Mouse (Mus musculus) spleen, postnatal 36 days (tissue): ENCODE measurements around the gene Elf4.
"Not testable (repeated sequence)": the region's sequence is repeated elsewhere in the genome, so short reads cannot be mapped to it uniquely, and the experiment has no call there.

Experiments used
- DNase-seq, 2 experiments: peaks; one replicate each; pipeline ENCODE4 v3.0.0; 2022; ENCODE audit warnings: low spot score in 2 of 2, mixed read lengths in 1 of 2

The Elf4 gene

GRCm38 (mm10) chrX:48436082-48436481, 26.9 kb downstream of the Elf4 start:
- not testable (repeated sequence) for DNase-seq

GRCm38 (mm10) chrX:48435477-48435900, 27.4 kb downstream of the Elf4 start:
- DNase-seq: peak; percentile 30 to 36

GRCm38 (mm10) chrX:48434251-48434650, 28.7 kb downstream of the Elf4 start:
- no peak for DNase-seq

- peak; percentile 91 to 92 for DNase-seq
These were observed 29.4 kb downstream of the Elf4 start for GRCm38 (mm10) chrX:48433527-48433899.

- DNase-seq: peak in 1 of 2 experiments; percentile 29
These were observed 30.1 kb downstream of the Elf4 start for GRCm38 (mm10) chrX:48432599-48433526.

GRCm38 (mm10) chrX:48429538-48429937, 33.4 kb downstream of the Elf4 start:
- peak; percentile 68 to 70 for DNase-seq

- no peak for DNase-seq
These were observed 33.8 kb downstream of the Elf4 start for GRCm38 (mm10) chrX:48429100-48429499.

- DNase-seq: peak in 1 of 2 experiments; percentile 38
These were observed 34.3 kb downstream of the Elf4 start for GRCm38 (mm10) chrX:48428642-48429041.

GRCm38 (mm10) chrX:48428241-48428640, 34.7 kb downstream of the Elf4 start:
- DNase-seq: no peak

- peak; percentile 66 to 74 for DNase-seq
These were observed 37.7 kb downstream of the Elf4 start for GRCm38 (mm10) chrX:48425280-48425679.

GRCm38 (mm10) chrX:48424583-48424982, 38.3 kb downstream of the Elf4 start:
- peak; percentile 81 to 83 for DNase-seq

- no peak for DNase-seq
These were observed 39.3 kb downstream of the Elf4 start for GRCm38 (mm10) chrX:48423671-48424070.

GRCm38 (mm10) chrX:48422986-48423385, 39.9 kb downstream of the Elf4 start:
- peak; percentile 56 to 59 for DNase-seq

- DNase-seq: no peak
These were observed 44.5 kb downstream of the Elf4 start for GRCm38 (mm10) chrX:48418417-48418816.

- DNase-seq: no peak
These were observed 48.6 kb downstream of the Elf4 start for GRCm38 (mm10) chrX:48414291-48414690.

- no peak for DNase-seq
These were observed 50.3 kb downstream of the Elf4 start for GRCm38 (mm10) chrX:48412629-48413028.

GRCm38 (mm10) chrX:48410388-48410776, 52.5 kb downstream of the Elf4 start:
- DNase-seq: no peak

GRCm38 (mm10) chrX:48409611-48410387, 53.1 kb downstream of the Elf4 start:
- DNase-seq: peak; percentile 75 to 77

GRCm38 (mm10) chrX:48405141-48405540, 57.8 kb downstream of the Elf4 start:
- DNase-seq: no peak

GRCm38 (mm10) chrX:48399994-48400393, 62.9 kb downstream of the Elf4 start:
- no peak for DNase-seq

- DNase-seq: no peak
These were observed 73.6 kb downstream of the Elf4 start for GRCm38 (mm10) chrX:48389380-48389779.

GRCm38 (mm10) chrX:48385927-48386326, 77.0 kb downstream of the Elf4 start:
- DNase-seq: no peak

- peak; percentile 21 to 43 for DNase-seq
These were observed 79.3 kb downstream of the Elf4 start for GRCm38 (mm10) chrX:48383643-48384042.
